ENCODE assay signal across 22 mouse cellular contexts in the genomic region with DNA sequence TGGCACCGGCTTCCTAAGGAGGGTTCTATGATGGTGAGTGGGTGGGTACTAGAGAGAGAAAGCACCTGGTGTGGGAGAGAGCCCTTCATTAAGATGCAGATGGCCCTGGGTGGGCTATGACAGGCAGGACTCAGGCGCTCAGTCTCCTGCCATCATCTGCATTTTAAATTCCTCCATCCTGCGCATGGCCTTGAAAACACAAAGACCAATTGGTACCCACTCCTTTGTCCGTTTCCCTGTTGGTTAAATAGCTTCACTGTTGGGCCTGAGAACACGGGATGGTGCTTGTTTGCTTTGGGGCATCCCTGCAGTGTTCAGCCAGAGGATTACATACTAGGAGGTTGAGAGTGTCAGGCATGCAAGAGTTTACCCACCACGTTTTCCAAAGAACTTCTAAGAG.
DNase-seq lines count a peak whose midpoint lies in the region; ATAC-seq and TF ChIP-seq lines count a peak whose summit lies in the region.
"Had no signal": no experiment of that assay in that cellular context is flagged by ENCODE, and none has a peak within 500 bp of the region (broad histone marks: within the 10 kb centered on the region; RNA-seq: fewer than 3 reads in every experiment).

No protein-coding gene starts in this region.

- no peak overlapping the region for H3K9ac ChIP-seq in forebrain, embryonic 11.5 days (ENCODE audit: low read length)
- no peak overlapping the region for H3K9ac ChIP-seq in forebrain, embryonic 15.5 days (replicated peaks)
- H3K9ac ChIP-seq in midbrain, postnatal 0 days (replicated peaks; ENCODE audit: low read length, poor library complexity, severe bottlenecking), result no peak overlapping the region
- H3K9ac ChIP-seq in midbrain, embryonic 12.5 days (replicated peaks), result no peak overlapping the region
- H3K9ac ChIP-seq: heart, embryonic 13.5 days; kidney, embryonic 15.5 days; limb, embryonic 13.5 days; liver, embryonic 14.5 days; lung, embryonic 14.5 days had no signal

- H3K4me1 ChIP-seq in forebrain, embryonic 11.5 days (replicated peaks; ENCODE audit: control insufficient read depth, insufficient read depth, low read length), result peaks cover 3% of the 10 kb centered on the region; the same call in 1 of the 2 replicates
- H3K4me1 ChIP-seq in forebrain, embryonic 15.5 days, result peaks cover 15% of the 10 kb centered on the region
- peaks cover 23% of the 10 kb centered on the region for H3K4me1 ChIP-seq in midbrain, embryonic 10.5 days
- no peaks in the 10 kb centered on the region for H3K4me1 ChIP-seq in midbrain, postnatal 0 days (ENCODE audit: insufficient read depth, low read length)
- H3K4me1 ChIP-seq in midbrain, embryonic 12.5 days, result peaks cover 21% of the 10 kb centered on the region
- H3K4me1 ChIP-seq: heart, embryonic 13.5 days; kidney, embryonic 15.5 days; limb, embryonic 13.5 days had no signal

- no peaks in the 10 kb centered on the region for H3K9me3 ChIP-seq in forebrain, embryonic 11.5 days (ENCODE audit: control insufficient read depth, low read length)
- no peaks in the 10 kb centered on the region for H3K9me3 ChIP-seq in forebrain, embryonic 15.5 days
- H3K9me3 ChIP-seq in midbrain, embryonic 10.5 days (replicated peaks), result no peaks in the 10 kb centered on the region
- H3K9me3 ChIP-seq in midbrain, postnatal 0 days (ENCODE audit: low read length), result no peaks in the 10 kb centered on the region
- no peaks in the 10 kb centered on the region for H3K9me3 ChIP-seq in midbrain, embryonic 12.5 days
- H3K9me3 ChIP-seq: heart, embryonic 13.5 days; kidney, embryonic 15.5 days; limb, embryonic 13.5 days had no signal

- H3K4me3 ChIP-seq in forebrain, embryonic 11.5 days (ENCODE audit: low read depth, low read length), result no peak overlapping the region
- H3K4me3 ChIP-seq in forebrain, embryonic 15.5 days, result no peak overlapping the region
- no peak overlapping the region for H3K4me3 ChIP-seq in midbrain, embryonic 10.5 days
- no peak overlapping the region for H3K4me3 ChIP-seq in midbrain, postnatal 0 days (ENCODE audit: low read depth, low read length)
- no peak overlapping the region for H3K4me3 ChIP-seq in midbrain, embryonic 12.5 days
- H3K4me3 ChIP-seq: heart, adult 2 months; heart, embryonic 13.5 days; kidney, embryonic 15.5 days; limb, embryonic 13.5 days; myocyte had no signal

- WGBS in forebrain, embryonic 11.5 days, result 5% methylated on average over 6 of the region's 6 CpGs
- 9% methylated on average over 6 of the region's 6 CpGs for WGBS in forebrain, embryonic 15.5 days
- WGBS in midbrain, embryonic 10.5 days, result 11% methylated on average over 6 of the region's 6 CpGs
- 18% methylated on average over 6 of the region's 6 CpGs for whole genome bisulfite sequencing in midbrain, postnatal 0 days
- WGBS in midbrain, embryonic 12.5 days, result 5% methylated on average over 6 of the region's 6 CpGs

- peak; percentile 33; the same call in 1 of the 2 replicates for ATAC-seq in forebrain, embryonic 11.5 days (replicated peaks; ENCODE audit: low FRiP score)
- ATAC-seq in forebrain, embryonic 15.5 days (replicated peaks), result no peak
- ATAC-seq in midbrain, postnatal 0 days (ENCODE audit: low FRiP score), result no peak
- ATAC-seq in midbrain, embryonic 12.5 days (ENCODE audit: low FRiP score, low read depth), result peak; percentile 80
- ATAC-seq: CD4-positive, CD25-positive, alpha-beta regulatory T cell, adult 4 months had no signal

- no peak for DNase-seq in forebrain, embryonic 11.5 days (ENCODE audit: low spot score)
- peak; percentile 35 for DNase-seq in midbrain, embryonic 10.5 days (ENCODE audit: low spot score)
- DNase-seq in midbrain, postnatal 0 days (ENCODE audit: low spot score), result no peak
- peak; percentile 58 for DNase-seq in ZHBTc4 (ENCODE audit: low read depth, low spot score)
- no peak for DNase-seq in layer of hippocampus, postnatal 25 days (ENCODE audit: extremely low spot score in 1 of 2, low spot score in 1 of 2)
- no peak for DNase-seq in adrenal gland, adult (ENCODE audit: inconsistent age in 2 of 2, low spot score in 1 of 2)
- DNase-seq: adrenal gland, postnatal 14 days; cerebellum, adult 9-10 months; gastrocnemius, postnatal 25 days; heart, adult 2 months; kidney, adult 11 months; kidney, postnatal 36 days; lung, embryonic 14.5 days; lung, postnatal 4 days had no signal

- no peaks in the 10 kb centered on the region for H3K27me3 ChIP-seq in forebrain, embryonic 11.5 days (ENCODE audit: control insufficient read depth, insufficient read depth, low read length)
- H3K27me3 ChIP-seq in forebrain, embryonic 15.5 days, result no peaks in the 10 kb centered on the region
- H3K27me3 ChIP-seq in midbrain, embryonic 10.5 days (ENCODE audit: low read depth, poor library complexity, severe bottlenecking), result peaks cover 7% of the 10 kb centered on the region; the same call in 1 of the 2 replicates
- no peaks in the 10 kb centered on the region for H3K27me3 ChIP-seq in midbrain, postnatal 0 days (ENCODE audit: insufficient read depth, low read length)
- H3K27me3 ChIP-seq in midbrain, embryonic 12.5 days, result peaks cover 7% of the 10 kb centered on the region
- H3K27me3 ChIP-seq: limb, embryonic 13.5 days had no signal

- H3K27ac ChIP-seq in forebrain, embryonic 11.5 days (ENCODE audit: low read depth, low read length), result 0 out of 2 replicates have a peak overlapping the region, but pooled peaks have one; percentile 18
- H3K27ac ChIP-seq in forebrain, embryonic 15.5 days (replicated peaks), result no peak overlapping the region
- peak overlapping the region; percentile 70 for H3K27ac ChIP-seq in midbrain, embryonic 10.5 days (replicated peaks)
- no peak overlapping the region for H3K27ac ChIP-seq in midbrain, postnatal 0 days (ENCODE audit: low read depth, low read length)
- H3K27ac ChIP-seq in midbrain, embryonic 12.5 days (replicated peaks), result peak overlapping the region; percentile 49
- H3K27ac ChIP-seq: heart, adult 2 months; heart, embryonic 13.5 days; kidney, embryonic 15.5 days; limb, embryonic 13.5 days; liver, embryonic 14.5 days had no signal

- no peak overlapping the region for H3K4me2 ChIP-seq in forebrain, embryonic 11.5 days (ENCODE audit: low read depth, low read length, severe bottlenecking)
- no peak overlapping the region for H3K4me2 ChIP-seq in forebrain, embryonic 15.5 days (replicated peaks)
- H3K4me2 ChIP-seq in midbrain, postnatal 0 days (ENCODE audit: low read depth, low read length, poor library complexity, severe bottlenecking), result no peak overlapping the region
- 0 out of 2 replicates have a peak overlapping the region, but pooled peaks have one; percentile 11 for H3K4me2 ChIP-seq in midbrain, embryonic 12.5 days (replicated peaks)
- H3K4me2 ChIP-seq: heart, embryonic 13.5 days; kidney, embryonic 15.5 days; limb, embryonic 13.5 days; lung, embryonic 14.5 days had no signal

- no peaks in the 10 kb centered on the region for H3K36me3 ChIP-seq in forebrain, embryonic 11.5 days (ENCODE audit: control insufficient read depth, insufficient read depth, low read length)
- no peaks in the 10 kb centered on the region for H3K36me3 ChIP-seq in forebrain, embryonic 15.5 days
- no peaks in the 10 kb centered on the region for H3K36me3 ChIP-seq in midbrain, embryonic 10.5 days
- no peaks in the 10 kb centered on the region for H3K36me3 ChIP-seq in midbrain, postnatal 0 days (ENCODE audit: insufficient read depth, low read length)
- H3K36me3 ChIP-seq in midbrain, embryonic 12.5 days, result no peaks in the 10 kb centered on the region
- H3K36me3 ChIP-seq: heart, embryonic 13.5 days; kidney, embryonic 15.5 days; limb, embryonic 13.5 days had no signal

- TF ChIP-seq CTCF in midbrain, postnatal 0 days (IDR thresholded peaks at IDR 0.05), result no peak

Comparison
In these comparisons a context has a peak if more than half of its experiments do, and no peak if none do; other contexts are left out.
1. ATAC-seq: peak in forebrain, embryonic 11.5 days (single experiment) and midbrain, embryonic 12.5 days (single experiment); none in forebrain, embryonic 15.5 days (single experiment) and midbrain, postnatal 0 days (single experiment).
2. DNase-seq: peak in midbrain, embryonic 10.5 days (single experiment) and ZHBTc4 (single experiment); none in forebrain, embryonic 11.5 days (single experiment), midbrain, postnatal 0 days (single experiment), layer of hippocampus, postnatal 25 days (0 of 2) and adrenal gland, adult (0 of 2).
3. H3K27ac ChIP-seq: peak in forebrain, embryonic 11.5 days (single experiment), midbrain, embryonic 10.5 days (single experiment) and midbrain, embryonic 12.5 days (single experiment); none in forebrain, embryonic 15.5 days (single experiment) and midbrain, postnatal 0 days (single experiment).